Mouse (Mus musculus) thymus, postnatal 25 days (tissue): ENCODE measurements at regions not wholly inside any gene's neighbourhood (a gene's known extent, or its start where the extent isn't known, plus 50 kb on each side); places are given as distances from the start of the nearest gene placed in this dataset.

Experiments
- DNase-seq: peaks from one replicate; pipeline ENCODE4 v3.0.0; 2022

DNA sequence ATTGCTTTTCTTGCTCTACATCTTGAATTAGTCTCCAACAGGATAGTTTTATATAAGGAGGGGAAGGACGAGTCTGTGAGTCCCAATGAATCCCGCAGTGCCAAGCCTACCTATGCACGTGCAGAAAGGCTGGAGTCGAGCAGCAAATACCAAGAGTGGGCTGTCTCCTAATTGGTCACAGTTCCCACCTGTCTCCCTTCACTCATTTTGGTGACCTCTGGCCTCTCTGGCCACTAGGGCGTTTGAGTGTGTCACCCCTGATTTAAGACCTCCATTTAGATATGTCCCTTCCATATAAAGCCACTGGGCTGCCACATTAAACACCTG lies 234.1 kb downstream of the Zfp36l1 start:
- no peak for DNase-seq

DNA sequence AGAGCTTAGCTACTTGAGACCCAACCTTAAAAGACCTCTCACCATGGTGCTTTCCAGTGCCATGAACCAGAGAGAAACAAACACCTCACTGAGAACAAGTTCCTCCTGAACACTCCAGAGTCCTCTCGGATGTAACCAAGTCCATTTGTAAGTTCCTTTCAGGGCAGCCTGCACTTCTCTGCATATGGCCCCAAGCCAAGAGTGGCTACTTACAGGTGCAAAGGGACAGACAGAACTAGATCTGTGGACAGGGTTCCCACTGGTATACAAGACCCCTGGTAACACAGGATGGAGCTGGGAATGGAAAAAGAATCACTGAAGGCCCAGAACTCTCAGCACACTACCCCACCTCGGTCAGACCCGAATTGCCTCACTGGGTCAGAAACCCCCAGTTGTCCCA lies 234.7 kb downstream of the Zfp36l1 start:
- DNase-seq: no peak

DNA sequence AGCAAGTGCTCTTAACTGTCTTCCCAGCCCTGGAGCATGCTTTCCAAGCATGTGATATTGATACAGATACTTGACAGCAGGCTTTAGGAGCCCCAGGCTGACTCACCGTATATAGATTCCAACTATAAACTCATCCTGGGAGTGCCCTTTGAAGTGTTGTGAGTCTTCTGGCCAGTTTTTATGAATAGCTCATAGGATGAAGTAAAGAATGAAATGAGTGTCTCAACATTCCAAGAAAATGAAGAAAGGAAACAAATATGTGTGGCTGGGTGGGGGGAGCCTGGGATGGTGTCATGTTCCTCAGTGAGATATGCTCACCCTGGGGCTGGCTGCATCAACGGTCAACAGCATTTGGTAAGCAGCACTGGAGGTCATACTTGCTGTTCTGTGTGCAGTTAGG lies 238.5 kb downstream of the Zfp36l1 start:
- DNase-seq: no peak

DNA sequence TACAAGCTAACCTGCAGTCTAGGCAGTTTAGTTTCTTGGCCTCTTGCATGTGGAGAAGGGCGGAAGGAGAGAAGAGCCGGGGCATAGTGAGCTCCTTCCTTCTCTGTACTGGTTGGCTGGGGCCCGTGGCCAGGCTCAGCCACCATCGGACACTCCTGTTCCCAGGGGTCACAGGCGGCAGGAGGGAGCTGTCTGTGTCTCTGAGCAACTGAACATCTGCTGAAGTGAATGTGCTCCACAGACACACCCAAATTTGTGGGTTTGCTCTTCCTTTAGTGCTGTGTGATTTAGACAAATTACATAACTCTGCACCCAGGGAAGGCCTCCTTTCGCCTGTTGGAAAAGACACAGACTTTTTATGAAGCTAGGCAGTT lies 247.6 kb downstream of the Zfp36l1 start:
- DNase-seq: no peak

DNA sequence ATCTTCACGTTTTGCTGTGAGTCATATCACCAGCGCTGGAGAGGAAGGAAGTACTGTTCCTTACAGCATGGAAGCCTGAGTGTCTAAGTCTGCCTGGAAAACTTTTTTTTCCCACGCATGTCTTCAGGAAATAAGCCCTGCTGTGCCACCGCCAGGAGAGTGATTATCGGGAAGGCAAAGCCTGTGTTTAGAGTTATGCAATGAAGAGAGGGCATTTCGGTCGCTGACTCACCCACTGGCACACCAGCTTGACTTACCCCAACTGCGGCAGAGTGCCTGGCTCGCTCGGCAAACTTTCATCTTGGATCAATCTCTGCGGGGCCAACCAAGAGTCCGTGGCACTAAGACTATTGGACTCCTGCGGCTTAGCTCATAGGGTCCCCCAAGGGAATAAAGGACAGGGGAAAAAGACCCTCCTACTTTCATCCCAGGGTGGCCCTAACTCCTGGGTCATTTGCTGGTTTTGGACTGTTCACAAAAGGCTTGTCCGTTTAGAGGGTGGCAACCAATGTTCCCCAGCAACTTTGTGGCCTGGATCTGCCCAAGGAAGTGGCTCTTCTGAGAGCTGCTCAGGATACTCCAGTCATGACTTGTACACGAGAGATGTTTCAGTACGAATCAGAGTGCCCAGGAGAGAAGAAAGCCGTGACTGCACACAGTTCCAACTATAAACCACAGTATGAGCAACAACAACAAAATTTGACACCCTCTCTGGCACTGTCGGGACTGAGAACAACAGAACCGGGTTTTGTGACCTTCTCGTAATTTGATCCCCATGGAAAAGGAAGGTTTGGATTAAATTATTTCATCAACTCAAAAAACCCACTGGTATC lies 248.3 kb downstream of the Zfp36l1 start:
- DNase-seq: no peak
